Mouse (Mus musculus) C2C12 (cell line): Measurements from ENCODE around the gene Ccl1.

Experiments used
- CEBPB ChIP-seq: IDR thresholded peaks from one replicate; pipeline ENCODE4 v1.6.1; 2011; ENCODE audit warnings: low read depth, mild to moderate bottlenecking, control low read depth, moderate library complexity
- CTCF ChIP-seq: IDR thresholded peaks from one replicate; pipeline ENCODE4 v1.5.1; 2011; ENCODE audit not compliant: control insufficient read depth, insufficient read depth, insufficient read length
- MAX ChIP-seq: IDR thresholded peaks from one replicate; pipeline ENCODE4 v1.6.1; 2011; ENCODE audit warnings: mild to moderate bottlenecking, control low read depth
- MYOD1 ChIP-seq: IDR thresholded peaks from one replicate; pipeline ENCODE4 v1.6.1; 2011; ENCODE audit warnings: low read depth; ENCODE audit not compliant: control insufficient read depth, insufficient read length
- MYOG ChIP-seq: IDR thresholded peaks from one replicate; pipeline ENCODE4 v1.6.1; 2011; ENCODE audit not compliant: control insufficient read depth, insufficient read length; ENCODE audit errors: extremely low read depth
- USF1 ChIP-seq: IDR thresholded peaks from one replicate; pipeline ENCODE4 v1.6.1; 2011; ENCODE audit warnings: low read depth, mild to moderate bottlenecking, control low read depth, moderate library complexity

DNA sequence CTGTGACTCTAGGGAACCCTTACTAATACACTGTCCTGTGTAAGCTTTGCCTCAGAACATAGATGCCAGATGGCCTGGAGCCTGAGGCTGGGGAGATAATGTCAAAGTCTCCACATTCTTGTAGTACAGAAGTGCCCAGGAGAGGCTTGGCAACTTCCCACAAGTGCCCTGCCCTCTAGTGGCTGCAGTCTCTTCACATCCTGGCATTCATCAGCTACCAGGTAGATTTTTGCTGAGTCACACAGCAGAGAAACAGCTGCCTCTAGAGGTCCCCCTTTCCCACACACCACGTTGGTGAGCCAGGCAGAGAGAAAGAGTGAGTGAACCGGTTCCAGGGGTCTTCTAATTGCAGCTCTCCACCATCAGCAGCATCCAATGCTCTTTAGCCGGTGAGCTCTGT is 130.7 kb downstream of the Ccl1 start:
- no peak for TF ChIP-seq USF1
- TF ChIP-seq CTCF: peak; percentile 77
- no peak for TF ChIP-seq CEBPB
- TF ChIP-seq MAX: peak; percentile 69
- TF ChIP-seq MYOG: no peak
- TF ChIP-seq MYOD1: peak; percentile 26
